Mouse (Mus musculus) MEL (cell line): ENCODE data around the gene Morc2a. TPM values are rescaled to one million over a fixed set of nuclear protein-coding genes. Genes with fewer than 3 reads are reported as not detected.

ENCODE experiments used
- DNase-seq: peaks from one replicate; pipeline ENCODE4 v3.0.0; 2011; ENCODE audit warnings: low read depth, low spot score
- H3K27ac ChIP-seq: 2 replicates; pipeline ENCODE4 v1.5.1; 2012; ENCODE audit warnings: low read depth, mild to moderate bottlenecking, control low read depth, low read length, moderate library complexity; ENCODE audit not compliant: control insufficient read depth
- H3K27me3 ChIP-seq, 2 experiments: fragments of 150-350 bp in 1 of 2; sonication (generic) in 1 of 2; 2 replicates each; pipeline ENCODE4 v1.6.1; 2012; ENCODE audit warnings: low read length in 2 of 2, mild to moderate bottlenecking in 2 of 2, improper control_type of control experiment in 1 of 2, moderate library complexity in 1 of 2; ENCODE audit not compliant: insufficient read depth in 2 of 2, control insufficient read depth in 1 of 2
- H3K36me3 ChIP-seq, 2 experiments: 2 replicates each; pipeline ENCODE4 v1.6.1; 2012 to 2014; ENCODE audit warnings: low read length in 2 of 2, improper control_type of control experiment in 1 of 2, inconsistent platforms in 1 of 2, mild to moderate bottlenecking in 1 of 2; ENCODE audit not compliant: insufficient read depth in 2 of 2, control insufficient read depth in 1 of 2
- H3K4me1 ChIP-seq, 2 experiments: fragments of 150-350 bp in 1 of 2; sonication (generic) in 1 of 2; 2 replicates each; pipeline ENCODE4 v1.6.1; 2012; ENCODE audit warnings: low read length in 2 of 2, improper control_type of control experiment in 1 of 2, mild to moderate bottlenecking in 1 of 2; ENCODE audit not compliant: insufficient read depth in 2 of 2, control insufficient read depth in 1 of 2
- H3K4me3 ChIP-seq, 2 experiments: fragments of 150-350 bp in 1 of 2; sonication (generic) in 1 of 2; 2 replicates each; pipeline ENCODE4 v1.5.1; 2012; ENCODE audit warnings: low read depth in 2 of 2, low read length in 2 of 2, mild to moderate bottlenecking in 2 of 2, moderate library complexity in 2 of 2, control low read depth in 1 of 2, improper control_type of control experiment in 1 of 2; ENCODE audit not compliant: control insufficient read depth in 1 of 2, insufficient read depth in 1 of 2
- H3K79me2 ChIP-seq: 2 replicates; pipeline ENCODE4 v1.6.1; 2012; ENCODE audit warnings: mild to moderate bottlenecking, low read length, moderate library complexity; ENCODE audit not compliant: control insufficient read depth, poor library complexity, insufficient read depth
- H3K9ac ChIP-seq: 2 replicates; pipeline ENCODE4 v1.6.1; 2012; ENCODE audit warnings: low read depth, mild to moderate bottlenecking, control low read depth, low read length, moderate library complexity; ENCODE audit not compliant: control insufficient read depth, poor library complexity, severe bottlenecking
- H3K9me3 ChIP-seq: fragments of 150-350 bp; sonication (generic); replicated peaks from 2 replicates; pipeline ENCODE4 v1.6.1; 2012; ENCODE audit warnings: mild to moderate bottlenecking, low read length, improper control_type of control experiment, moderate library complexity; ENCODE audit not compliant: insufficient read depth
- BHLHE40 ChIP-seq: IDR thresholded peaks from 2 replicates; pipeline ENCODE4 v1.6.1; 2012; ENCODE audit warnings: low read depth, mild to moderate bottlenecking, inconsistent platforms, low read length, improper control_type of control experiment, borderline replicate concordance
- CTCF ChIP-seq, 3 experiments: IDR thresholded peaks in 2 of 3; conservative IDR thresholded peaks in 1 of 3; 2 replicates each; pipeline ENCODE4 v1.5.1; 2011 to 2012; ENCODE audit warnings: low read length in 3 of 3, low read depth in 2 of 3, mild to moderate bottlenecking in 2 of 3, improper control_type of control experiment in 1 of 3, inconsistent platforms in 1 of 3, mixed read lengths in 1 of 3, moderate library complexity in 1 of 3; ENCODE audit not compliant: control insufficient read depth in 1 of 3, insufficient read depth in 1 of 3, poor library complexity in 1 of 3, severe bottlenecking in 1 of 3
- E2F4 ChIP-seq: IDR thresholded peaks from 2 replicates; pipeline ENCODE4 v1.6.1; 2011; ENCODE audit warnings: low read depth, low read length, improper control_type of control experiment, borderline replicate concordance
- EP300 ChIP-seq, 2 experiments: IDR thresholded peaks; 2 replicates each; pipeline ENCODE4 v1.6.1; 2011; ENCODE audit warnings: improper control_type of control experiment in 2 of 2, low read length in 2 of 2, low read depth in 1 of 2, mild to moderate bottlenecking in 1 of 2
- ETS1 ChIP-seq: IDR thresholded peaks from 2 replicates; pipeline ENCODE4 v1.6.1; 2012; ENCODE audit warnings: low read depth, mild to moderate bottlenecking, inconsistent platforms, low read length, improper control_type of control experiment, moderate library complexity
- HCFC1 ChIP-seq: IDR thresholded peaks from 2 replicates; pipeline ENCODE4 v1.6.1; 2012; ENCODE audit warnings: low read depth, mild to moderate bottlenecking, inconsistent platforms, low read length, improper control_type of control experiment, moderate library complexity
- JUND ChIP-seq: IDR thresholded peaks from 2 replicates; pipeline ENCODE4 v1.6.1; 2011; ENCODE audit warnings: low read depth, mild to moderate bottlenecking, improper control_type of control experiment, low read length
- KAT2A ChIP-seq: conservative IDR thresholded peaks from 2 replicates; pipeline ENCODE4 v1.6.1; 2012; ENCODE audit warnings: low read depth, low read length, improper control_type of control experiment, inconsistent platforms
- MAX ChIP-seq: IDR thresholded peaks from 2 replicates; pipeline ENCODE4 v1.6.1; 2011; ENCODE audit warnings: low read length, improper control_type of control experiment
- MAZ ChIP-seq: IDR thresholded peaks from 2 replicates; pipeline ENCODE4 v1.6.1; 2012; ENCODE audit warnings: low read depth, mild to moderate bottlenecking, inconsistent platforms, low read length, improper control_type of control experiment
- MXI1 ChIP-seq: IDR thresholded peaks from 2 replicates; pipeline ENCODE4 v1.6.1; 2011; ENCODE audit warnings: mild to moderate bottlenecking, low read depth, low read length, improper control_type of control experiment
- MYB ChIP-seq: IDR thresholded peaks from 2 replicates; pipeline ENCODE4 v1.6.1; 2011; ENCODE audit warnings: mild to moderate bottlenecking, low read depth, low read length, improper control_type of control experiment
- NELFE ChIP-seq: IDR thresholded peaks from 2 replicates; pipeline ENCODE4 v1.6.1; 2011; ENCODE audit warnings: low read depth, low read length, improper control_type of control experiment
- POLR2A ChIP-seq, 2 experiments: IDR thresholded peaks; 2 replicates each; pipeline ENCODE4 v1.6.1; 2011 to 2012; ENCODE audit warnings: low read length in 2 of 2, mild to moderate bottlenecking in 2 of 2, control low read depth in 1 of 2, improper control_type of control experiment in 1 of 2, low read depth in 1 of 2, moderate library complexity in 1 of 2; ENCODE audit not compliant: control insufficient read depth in 1 of 2, insufficient read depth in 1 of 2, poor library complexity in 1 of 2
- RCOR1 ChIP-seq: IDR thresholded peaks from 2 replicates; pipeline ENCODE4 v1.6.1; 2012; ENCODE audit warnings: low read depth, mild to moderate bottlenecking, inconsistent platforms, low read length, improper control_type of control experiment
- SIN3A ChIP-seq: IDR thresholded peaks from 2 replicates; pipeline ENCODE4 v1.6.1; 2012; ENCODE audit warnings: low read length, improper control_type of control experiment, inconsistent platforms
- TAL1 ChIP-seq: IDR thresholded peaks from 2 replicates; pipeline ENCODE4 v1.6.1; 2012; ENCODE audit warnings: mild to moderate bottlenecking, inconsistent platforms, low read length, moderate library complexity, mixed read lengths
- TBP ChIP-seq: IDR thresholded peaks from 2 replicates; pipeline ENCODE4 v1.8.0; 2011; ENCODE audit warnings: low read depth, low read length, improper control_type of control experiment
- UBTF ChIP-seq: IDR thresholded peaks from 2 replicates; pipeline ENCODE4 v1.6.1; 2012; ENCODE audit warnings: low read depth, mild to moderate bottlenecking, inconsistent platforms, low read length, improper control_type of control experiment, moderate library complexity, borderline replicate concordance; ENCODE audit not compliant: insufficient read depth
- USF1 ChIP-seq: IDR thresholded peaks from 2 replicates; pipeline ENCODE4 v1.6.1; 2014; ENCODE audit warnings: low read depth, mild to moderate bottlenecking, inconsistent platforms, low read length, improper control_type of control experiment, moderate library complexity
- ZC3H11A ChIP-seq: IDR thresholded peaks from 2 replicates; pipeline ENCODE4 v1.6.1; 2012; ENCODE audit warnings: low read depth, mild to moderate bottlenecking, inconsistent platforms, low read length, improper control_type of control experiment
- polyA plus RNA-seq, 2 experiments: library from polyadenylated mRNA; stranded (reverse) in 1 of 2; unstranded in 1 of 2; fragments of >175 nt in 1 of 2; fragments of >200 nt in 1 of 2; gene quantifications; 2 replicates each; pipeline versions ENCODE4 v1.2.1 to v1.2.4; 2012; ENCODE audit warnings: low replicate concordance in 2 of 2, low read depth in 1 of 2; ENCODE audit not compliant: insufficient read length in 2 of 2, insufficient read depth in 1 of 2, missing spikeins in 1 of 2
- total RNA-seq: library from RNA; depleted of rRNA; stranded (reverse); fragments of 300-350 nt; gene quantifications from 2 replicates; pipeline ENCODE4 v1.2.3, GENCODE M21; 2012

Gene Morc2a
- total and polyA plus RNA-seq, 3 experiments, result 14.7 to 25.6 (median 23.4) TPM

- TF ChIP-seq HCFC1 (no peak), MYB (no peak), E2F4 (no peak), USF1 (no peak), BHLHE40 (no peak), MAX (no peak), ZC3H11A (no peak), KAT2A (no peak), TAL1 (no peak), MAZ (no peak), TBP (no peak), RCOR1 (no peak), MXI1 (no peak)
- Histone ChIP-seq H3K79me2 (no peaks in the 10 kb centered on the region), H3K9me3 (no peaks in the 10 kb centered on the region), H3K4me1 (no peaks in the 10 kb centered on the region), H3K36me3 (no peaks in the 10 kb centered on the region), H3K9ac (no peak overlapping the region), H3K27me3 (peaks cover 0 to 2% of the 10 kb centered on the region in 2 experiments; a peak in 1 of 4 replicates), H3K27ac (no peak overlapping the region), H3K4me3 (no peak overlapping the region)
- DNase-seq, result no peak
These were observed 67.7 kb downstream of the Morc2a start for GRCm38 (mm10) chr11:3716662-3717061.

- Histone ChIP-seq H3K9me3 (no peaks in the 10 kb centered on the region), H3K27ac (no peak overlapping the region), H3K4me1 (no peaks in the 10 kb centered on the region), H3K36me3 (no peaks in the 10 kb centered on the region), H3K4me3 (no peak overlapping the region), H3K9ac (no peak overlapping the region), H3K27me3 (peaks cover 2% of the 10 kb centered on the region in 2 experiments; a peak in 2 of 4 replicates), H3K79me2 (no peaks in the 10 kb centered on the region)
- no peak for TF ChIP-seq ZC3H11A
- no peak for TF ChIP-seq JUND
- no peak for TF ChIP-seq SIN3A
- no peak for TF ChIP-seq HCFC1
- TF ChIP-seq POLR2A (IDR thresholded peaks at IDR 0.05; ENCODE audit: control insufficient read depth in 1 of 2, insufficient read depth in 1 of 2, low read depth in 1 of 2, low read length in 2 of 2, poor library complexity in 1 of 2), result no peak
- no peak for TF ChIP-seq ETS1
- no peak for TF ChIP-seq NELFE
- no peak for TF ChIP-seq UBTF
- TF ChIP-seq TAL1, result no peak
- no peak for TF ChIP-seq MXI1
- no peak for TF ChIP-seq CTCF (IDR thresholded peaks at IDR 0.05 in 2 of 3, conservative IDR thresholded peaks at IDR 0.05 in 1 of 3; ENCODE audit: control insufficient read depth in 1 of 3, insufficient read depth in 1 of 3, low read depth in 2 of 3, low read length in 3 of 3, poor library complexity in 1 of 3, severe bottlenecking in 1 of 3)
- TF ChIP-seq EP300 (IDR thresholded peaks at IDR 0.05; ENCODE audit: low read depth in 1 of 2, low read length in 2 of 2), result no peak
- TF ChIP-seq MAZ, result no peak
- DNase-seq, result no peak
These were observed 73.0 kb downstream of the Morc2a start for GRCm38 (mm10) chr11:3722036-3722435.
